Comparison of ENCODE assay signal across 14 mouse cellular contexts in the genomic region with DNA sequence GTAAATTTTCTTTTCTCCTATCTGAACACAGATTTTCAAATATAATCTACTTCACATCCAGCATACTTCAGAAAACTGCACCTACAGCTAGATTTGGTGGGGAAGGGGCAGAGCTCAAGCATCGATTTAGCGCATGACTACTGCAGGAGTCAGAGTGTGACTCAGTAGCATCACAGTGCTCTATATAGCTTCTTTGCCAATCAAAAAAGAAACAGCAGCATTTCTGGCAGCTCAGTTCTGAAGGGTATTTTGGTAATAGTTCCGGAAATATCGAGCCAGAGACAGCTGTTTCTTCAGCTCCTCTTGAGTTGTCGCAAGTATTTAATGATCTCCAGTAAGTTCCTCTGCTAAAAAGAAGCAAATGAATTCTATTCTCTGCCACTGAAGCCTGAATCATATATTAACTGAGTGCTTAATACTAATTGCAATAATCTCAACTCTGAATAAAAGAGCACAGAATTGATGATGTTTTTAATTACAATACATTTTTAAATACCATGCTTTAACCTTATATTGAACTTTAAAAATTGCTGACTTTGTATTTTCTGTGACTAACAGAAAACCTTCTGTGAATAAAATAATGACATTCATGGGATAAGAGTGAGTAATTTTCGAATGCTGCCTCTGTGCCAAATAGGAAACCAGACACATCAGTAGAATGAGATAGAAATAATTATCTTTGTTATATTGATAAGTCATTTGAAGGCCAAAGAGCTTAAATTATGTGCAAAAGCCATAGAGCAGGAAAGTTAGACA.
DNase-seq lines count a peak whose midpoint lies in the region; TF ChIP-seq lines count a peak whose summit lies in the region.
"Had no signal": no experiment of that assay in that cellular context is flagged by ENCODE, and none has a peak within 500 bp of the region (broad histone marks: within the 10 kb centered on the region; RNA-seq: fewer than 3 reads in every experiment).

No protein-coding gene starts in this region.

- peak; percentile 6 for DNase-seq in layer of hippocampus, adult 9-11 months
- no peak for DNase-seq in layer of hippocampus, postnatal 36 days
- DNase-seq in right cerebral cortex, adult 2 months (ENCODE audit: low spot score in 2 of 2): peak; percentile 12 to 23
- DNase-seq in right cerebral cortex, postnatal 14 days: no peak
- DNase-seq in brain, embryonic 14.5 days (ENCODE audit: low read depth): peak; percentile 57
- no peak for DNase-seq in gastrocnemius, postnatal 25 days
- no peak for DNase-seq in gastrocnemius, postnatal 36 days
- DNase-seq: adrenal gland, postnatal 36 days; cerebellum, adult 18-20 months; cerebellum, postnatal 14 days; heart, adult 11 months; kidney, adult 9 months; kidney, postnatal 14 days; thymus, postnatal 25 days had no signal

- TF ChIP-seq POLR2A in brain, embryonic 14.5 days (IDR thresholded peaks at IDR 0.05; ENCODE audit: borderline replicate concordance, extremely low read depth, insufficient read depth, insufficient read length, poor library complexity, severe bottlenecking): no peak

- no peak for TF ChIP-seq CTCF in brain, embryonic 14.5 days (IDR thresholded peaks at IDR 0.05; ENCODE audit: borderline replicate concordance, extremely low read depth, insufficient read depth, insufficient read length)

- intact Hi-C loops in gastrocnemius, postnatal 36 days (cut with DNase I): no loop called here

Comparison
In these comparisons a context has a peak if more than half of its experiments do, and no peak if none do; other contexts are left out.
1. DNase-seq: peak in layer of hippocampus, adult 9-11 months (single experiment), right cerebral cortex, adult 2 months (2 of 2) and brain, embryonic 14.5 days (single experiment); none in layer of hippocampus, postnatal 36 days (0 of 2), right cerebral cortex, postnatal 14 days (single experiment), gastrocnemius, postnatal 25 days (single experiment) and gastrocnemius, postnatal 36 days (0 of 2).